23 mouse cellular contexts compared by ENCODE assay signal in the genomic region with DNA sequence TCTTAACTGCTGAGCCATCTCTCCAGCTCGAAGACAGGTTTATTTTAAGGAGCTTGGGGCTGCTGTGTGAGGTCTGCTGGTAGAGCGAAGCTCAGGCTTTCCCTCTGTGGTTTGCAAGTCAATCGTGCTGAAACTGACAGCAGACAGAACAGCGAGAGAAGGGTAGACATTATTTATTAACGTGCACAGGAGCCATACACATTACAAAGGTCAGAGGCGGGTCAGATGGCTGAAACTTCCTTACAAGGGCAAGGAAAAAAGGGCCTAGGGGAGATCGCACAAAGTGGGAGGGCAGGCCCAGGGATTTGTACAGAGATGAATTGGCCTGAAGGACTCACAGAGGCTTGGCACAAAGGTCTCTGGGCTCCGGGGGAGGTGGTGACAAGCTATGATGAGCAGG. TPM values are rescaled to one million over a fixed set of nuclear protein-coding genes. Genes with fewer than 3 reads are reported as not detected.
A peak's percentile ranks its signal among the peaks of the same experiment; 100 is the strongest.
DNase-seq lines count a peak whose midpoint lies in the region; ATAC-seq lines count a peak whose summit lies in the region.
"Had no signal": no experiment of that assay in that cellular context is flagged by ENCODE, and none has a peak within 500 bp of the region (broad histone marks: within the 10 kb centered on the region; RNA-seq: fewer than 3 reads in every experiment).

No protein-coding gene starts in this region.

- H3K9me3 ChIP-seq in heart, embryonic 11.5 days (replicated peaks; ENCODE audit: control insufficient read depth, low read length): no peaks in the 10 kb centered on the region
- H3K9me3 ChIP-seq in heart, embryonic 12.5 days (replicated peaks): 0 out of 2 replicates have a peak, but pooled peaks cover 18% of the 10 kb centered on the region
- H3K9me3 ChIP-seq in kidney, embryonic 15.5 days (replicated peaks): no peaks in the 10 kb centered on the region
- H3K9me3 ChIP-seq in intestine, embryonic 15.5 days: no peaks in the 10 kb centered on the region
- no peaks in the 10 kb centered on the region for H3K9me3 ChIP-seq in midbrain, embryonic 16.5 days (replicated peaks; ENCODE audit: control insufficient read depth, low read length, poor library complexity, severe bottlenecking)
- H3K9me3 ChIP-seq: forebrain, embryonic 15.5 days; heart, embryonic 13.5 days; limb, embryonic 10.5 days; liver, embryonic 15.5 days; midbrain, embryonic 10.5 days had no signal

- H3K36me3 ChIP-seq in heart, embryonic 11.5 days (ENCODE audit: control insufficient read depth, insufficient read depth, low read length): no peaks in the 10 kb centered on the region
- no peaks in the 10 kb centered on the region for H3K36me3 ChIP-seq in heart, embryonic 12.5 days
- H3K36me3 ChIP-seq in kidney, embryonic 15.5 days: no peaks in the 10 kb centered on the region
- H3K36me3 ChIP-seq in intestine, embryonic 15.5 days: no peaks in the 10 kb centered on the region; the same call in 1 of the 2 replicates
- H3K36me3 ChIP-seq in midbrain, embryonic 16.5 days (ENCODE audit: control insufficient read depth, insufficient read depth, low read length): no peaks in the 10 kb centered on the region
- H3K36me3 ChIP-seq: embryonic facial prominence, embryonic 10.5 days; forebrain, embryonic 15.5 days; heart, embryonic 13.5 days; limb, embryonic 10.5 days; liver, embryonic 15.5 days; midbrain, embryonic 10.5 days had no signal

- no peak for ATAC-seq in heart, embryonic 11.5 days (replicated peaks; ENCODE audit: insufficient number of reproducible peaks, low FRiP score, low TSS enrichment)
- no peak for ATAC-seq in heart, embryonic 12.5 days (ENCODE audit: insufficient number of reproducible peaks, low FRiP score)
- ATAC-seq in kidney, embryonic 15.5 days (replicated peaks; ENCODE audit: low FRiP score): peak; percentile 66
- ATAC-seq in intestine, embryonic 15.5 days: peak; percentile 59
- ATAC-seq in midbrain, embryonic 16.5 days: no peak
- ATAC-seq: CD4-positive, CD25-positive, alpha-beta regulatory T cell, adult 4 months; forebrain, embryonic 15.5 days; lung, postnatal 0 days had no signal

- H3K4me3 ChIP-seq in heart, embryonic 11.5 days (ENCODE audit: low read depth, low read length): no peak overlapping the region
- H3K4me3 ChIP-seq in heart, embryonic 12.5 days: no peak overlapping the region
- no peak overlapping the region for H3K4me3 ChIP-seq in kidney, embryonic 15.5 days (replicated peaks)
- H3K4me3 ChIP-seq in intestine, embryonic 15.5 days (replicated peaks): no peak overlapping the region
- no peak overlapping the region for H3K4me3 ChIP-seq in midbrain, embryonic 16.5 days (ENCODE audit: low read depth, low read length)
- H3K4me3 ChIP-seq: embryonic facial prominence, embryonic 10.5 days; forebrain, embryonic 15.5 days; heart, embryonic 13.5 days; limb, embryonic 10.5 days; liver, embryonic 15.5 days; midbrain, embryonic 10.5 days had no signal

- 0 out of 2 replicates have a peak overlapping the region, but pooled peaks have one; percentile 17 for H3K27ac ChIP-seq in heart, embryonic 11.5 days (ENCODE audit: low read depth, low read length)
- H3K27ac ChIP-seq in heart, embryonic 12.5 days (ENCODE audit: poor library complexity, severe bottlenecking): no peak overlapping the region
- peak overlapping the region; percentile 51 for H3K27ac ChIP-seq in kidney, embryonic 15.5 days
- 0 out of 2 replicates have a peak overlapping the region, but pooled peaks have one; percentile 7 for H3K27ac ChIP-seq in intestine, embryonic 15.5 days
- H3K27ac ChIP-seq in midbrain, embryonic 16.5 days (ENCODE audit: low read length): no peak overlapping the region
- H3K27ac ChIP-seq: embryonic facial prominence, embryonic 10.5 days; forebrain, embryonic 15.5 days; heart, embryonic 13.5 days; limb, embryonic 10.5 days; liver, embryonic 15.5 days; macrophage; midbrain, embryonic 10.5 days had no signal

- H3K4me2 ChIP-seq in heart, embryonic 11.5 days: no peak overlapping the region
- no peak overlapping the region for H3K4me2 ChIP-seq in heart, embryonic 12.5 days
- H3K4me2 ChIP-seq in kidney, embryonic 15.5 days: no peak overlapping the region
- H3K4me2 ChIP-seq in intestine, embryonic 15.5 days (replicated peaks): no peak overlapping the region
- no peak overlapping the region for H3K4me2 ChIP-seq in midbrain, embryonic 16.5 days (ENCODE audit: low read length)
- H3K4me2 ChIP-seq: forebrain, embryonic 15.5 days; heart, embryonic 13.5 days; liver, embryonic 15.5 days had no signal

- H3K9ac ChIP-seq in heart, embryonic 11.5 days (ENCODE audit: low read depth, low read length): no peak overlapping the region
- no peak overlapping the region for H3K9ac ChIP-seq in heart, embryonic 12.5 days
- no peak overlapping the region for H3K9ac ChIP-seq in kidney, embryonic 15.5 days
- H3K9ac ChIP-seq in intestine, embryonic 15.5 days: no peak overlapping the region; the same call in 1 of the 2 replicates
- no peak overlapping the region for H3K9ac ChIP-seq in midbrain, embryonic 16.5 days (ENCODE audit: low read depth, low read length)
- H3K9ac ChIP-seq: forebrain, embryonic 15.5 days; heart, embryonic 13.5 days; liver, embryonic 15.5 days had no signal

- WGBS in heart, embryonic 11.5 days (ENCODE audit: insufficient replicate concordance): 53% methylated on average over 8 of the region's 8 CpGs
- WGBS in heart, embryonic 12.5 days: 53% methylated on average over 8 of the region's 8 CpGs
- WGBS in kidney, embryonic 15.5 days: 31% methylated on average over 8 of the region's 8 CpGs
- WGBS in intestine, embryonic 15.5 days: 25% methylated on average over 8 of the region's 8 CpGs
- 69% methylated on average over 8 of the region's 8 CpGs for WGBS in midbrain, embryonic 16.5 days

- DNase-seq in kidney, adult 8-10 months: no peak
- peak; percentile 27 for DNase-seq in retina, embryonic 14.5 days (ENCODE audit: low spot score)
- no peak for DNase-seq in spleen, postnatal 4 days (ENCODE audit: low spot score in 2 of 2)
- DNase-seq: adrenal gland, postnatal 14 days; cerebellum, adult 2 months; cerebellum, postnatal 25 days; heart, postnatal 14 days; liver; thymus, postnatal 14 days had no signal

- H3K27me3 ChIP-seq in heart, embryonic 11.5 days (ENCODE audit: control insufficient read depth, insufficient read depth, low read length): no peaks in the 10 kb centered on the region
- H3K27me3 ChIP-seq in heart, embryonic 12.5 days (replicated peaks): no peaks in the 10 kb centered on the region
- H3K27me3 ChIP-seq in kidney, embryonic 15.5 days: no peaks in the 10 kb centered on the region
- H3K27me3 ChIP-seq in intestine, embryonic 15.5 days (replicated peaks): no peaks in the 10 kb centered on the region
- H3K27me3 ChIP-seq in midbrain, embryonic 16.5 days (ENCODE audit: control insufficient read depth, insufficient read depth, low read depth, low read length): no peaks in the 10 kb centered on the region
- H3K27me3 ChIP-seq: forebrain, embryonic 15.5 days; heart, embryonic 13.5 days; liver, embryonic 15.5 days had no signal

- no peaks in the 10 kb centered on the region for H3K4me1 ChIP-seq in heart, embryonic 11.5 days (ENCODE audit: control insufficient read depth, insufficient read depth, low read length)
- no peaks in the 10 kb centered on the region for H3K4me1 ChIP-seq in heart, embryonic 12.5 days (replicated peaks)
- H3K4me1 ChIP-seq in kidney, embryonic 15.5 days: 0 out of 2 replicates have a peak, but pooled peaks cover 3% of the 10 kb centered on the region
- no peaks in the 10 kb centered on the region; the same call in 1 of the 2 replicates for H3K4me1 ChIP-seq in intestine, embryonic 15.5 days (replicated peaks)
- H3K4me1 ChIP-seq in midbrain, embryonic 16.5 days (ENCODE audit: control insufficient read depth, insufficient read depth, low read length): no peaks in the 10 kb centered on the region
- H3K4me1 ChIP-seq: forebrain, embryonic 15.5 days; liver, embryonic 15.5 days had no signal

RNA-seq across cellular contexts. Expression of a gene that starts 15.1 kb away (rescaled TPM):
- polyA plus RNA-seq in heart, embryonic 11.5 days (2014; fragmentation: Nextera tagmentation; extraction: Ambion mirVana): 19.8 and 20.4 TPM in 2 replicates
- polyA plus RNA-seq in heart, embryonic 12.5 days (2016; fragmentation: Nextera tagmentation; extraction: Ambion mirVana): 19.8 and 20.2 TPM in 2 replicates
- 36.7 and 40.5 TPM in 2 replicates for polyA plus RNA-seq in kidney, embryonic 15.5 days (2015; fragmentation: Nextera tagmentation; extraction: Ambion mirVana)
- polyA plus RNA-seq in intestine, embryonic 15.5 days (2015; fragmentation: Nextera tagmentation; extraction: Ambion mirVana): 28.5 and 29.8 TPM in 2 replicates
- polyA plus RNA-seq in midbrain, embryonic 16.5 days (2015; fragmentation: Nextera tagmentation; extraction: Ambion mirVana): 18.8 and 25.0 TPM in 2 replicates

RNA-seq across cellular contexts. Expression of a gene that starts 29.5 kb away (rescaled TPM):
- polyA plus RNA-seq in heart, embryonic 11.5 days (2014; fragmentation: Nextera tagmentation; extraction: Ambion mirVana): 528 and 531 TPM in 2 replicates
- 494 and 510 TPM in 2 replicates for polyA plus RNA-seq in heart, embryonic 12.5 days (2016; fragmentation: Nextera tagmentation; extraction: Ambion mirVana)
- polyA plus RNA-seq in kidney, embryonic 15.5 days (2015; fragmentation: Nextera tagmentation; extraction: Ambion mirVana): 261 TPM in 2 replicates
- polyA plus RNA-seq in intestine, embryonic 15.5 days (2015; fragmentation: Nextera tagmentation; extraction: Ambion mirVana): 404 and 457 TPM in 2 replicates
- 400 and 424 TPM in 2 replicates for polyA plus RNA-seq in midbrain, embryonic 16.5 days (2015; fragmentation: Nextera tagmentation; extraction: Ambion mirVana)

RNA-seq across cellular contexts. Expression of a gene that starts 29.6 kb away (rescaled TPM):
- 20.5 and 22.2 TPM in 2 replicates for polyA plus RNA-seq in heart, embryonic 11.5 days (2014; fragmentation: Nextera tagmentation; extraction: Ambion mirVana)
- 22.6 and 23.1 TPM in 2 replicates for polyA plus RNA-seq in heart, embryonic 12.5 days (2016; fragmentation: Nextera tagmentation; extraction: Ambion mirVana)
- polyA plus RNA-seq in kidney, embryonic 15.5 days (2015; fragmentation: Nextera tagmentation; extraction: Ambion mirVana): 46.5 and 49.6 TPM in 2 replicates
- polyA plus RNA-seq in intestine, embryonic 15.5 days (2015; fragmentation: Nextera tagmentation; extraction: Ambion mirVana): 45.3 and 47.0 TPM in 2 replicates
- polyA plus RNA-seq in midbrain, embryonic 16.5 days (2015; fragmentation: Nextera tagmentation; extraction: Ambion mirVana): 38.5 and 43.7 TPM in 2 replicates

Comparison
In these comparisons a context has a peak if more than half of its experiments do, and no peak if none do; other contexts are left out.
1. H3K27ac ChIP-seq: peak in heart, embryonic 11.5 days (single experiment), kidney, embryonic 15.5 days (single experiment) and intestine, embryonic 15.5 days (single experiment); none in heart, embryonic 12.5 days (single experiment) and midbrain, embryonic 16.5 days (single experiment).
2. ATAC-seq: peak in kidney, embryonic 15.5 days (single experiment) and intestine, embryonic 15.5 days (single experiment); none in heart, embryonic 11.5 days (single experiment), heart, embryonic 12.5 days (single experiment) and midbrain, embryonic 16.5 days (single experiment).